Mouse (Mus musculus) left cerebral cortex, postnatal 10 days (tissue): ENCODE measurements around the gene Gltpd2. TPM values are rescaled to one million over a fixed set of nuclear protein-coding genes. Genes with fewer than 3 reads are reported as not detected.
"Not testable (repeated sequence)": the region's sequence is repeated elsewhere in the genome, so short reads cannot be mapped to it uniquely, and the experiment has no call there.

Source experiments
- DNase-seq, 2 experiments: peaks; one replicate each; pipeline ENCODE4 v3.0.0; 2021 to 2022; ENCODE audit warnings: low spot score in 2 of 2, mixed read lengths in 1 of 2; ENCODE audit errors: extremely low spot score in 1 of 2
- intact Hi-C: fragments of 180-260 bp; cut with DNase I; formaldehyde crosslinking; loops from one replicate; pipeline ENCODE4 v1.15.1; 2025
- total RNA-seq, 2 experiments: library from RNA; stranded (reverse); gene quantifications; 2 replicates each; pipeline ENCODE4 v1.2.3; 2021

Gltpd2 gene
- total RNA-seq = not detected

GRCm38 (mm10) chr11:70518923-70519322 is at the start of gene Gltpd2:
Gene Gltpd2 (plus strand): TSS chr11:70519196.
- intact Hi-C loops = loop anchor here (5.0 kb wide), 2 partner anchors 88 to 103 kb away; no protein-coding TSS in a partner anchor
- no peak for DNase-seq

- no peak for DNase-seq
- intact Hi-C loops = no loop called here
Measured at GRCm38 (mm10) chr11:70469764-70470163, 49.2 kb upstream of the Gltpd2 start.

GRCm38 (mm10) chr11:70472716-70473115 is 46.3 kb upstream of the Gltpd2 start:
- intact Hi-C loops = no loop called here
- no peak for DNase-seq

GRCm38 (mm10) chr11:70473291-70473690 is 45.7 kb upstream of the Gltpd2 start:
- intact Hi-C loops, DNase-seq: not testable (repeated sequence)

- intact Hi-C loops = no loop called here
- DNase-seq = no peak
Measured at GRCm38 (mm10) chr11:70474872-70475534, 44.0 kb upstream of the Gltpd2 start.

GRCm38 (mm10) chr11:70485498-70485897 is 33.5 kb upstream of the Gltpd2 start:
- intact Hi-C loops = no loop called here
- no peak for DNase-seq

- no peak for DNase-seq
- intact Hi-C loops = no loop called here
Measured at GRCm38 (mm10) chr11:70487816-70488215, 31.2 kb upstream of the Gltpd2 start.

- no peak for DNase-seq
- intact Hi-C loops = no loop called here
Measured at GRCm38 (mm10) chr11:70489138-70489537, 29.9 kb upstream of the Gltpd2 start.

GRCm38 (mm10) chr11:70489684-70490083 is 29.3 kb upstream of the Gltpd2 start:
- no peak for DNase-seq
- intact Hi-C loops = no loop called here

- intact Hi-C loops = no loop called here
- DNase-seq = no peak
Measured at GRCm38 (mm10) chr11:70499566-70500475, 19.2 kb upstream of the Gltpd2 start.

GRCm38 (mm10) chr11:70500476-70500812 is 18.6 kb upstream of the Gltpd2 start:
- intact Hi-C loops = no loop called here

GRCm38 (mm10) chr11:70502018-70502417 is 17.0 kb upstream of the Gltpd2 start:
- intact Hi-C loops = loop anchor here (2.0 kb wide), 1 partner anchor 49 kb away; no protein-coding TSS in a partner anchor
- no peak for DNase-seq

More at GRCm38 (mm10) chr11:70500476-70500812, 18.6 kb upstream of the Gltpd2 start:
- no peak for DNase-seq

- no peak for DNase-seq
- intact Hi-C loops = loop anchor here (5.0 kb wide), 2 partner anchors 73 to 88 kb away; partner anchors contain the start of gene Arrb2
Measured at GRCm38 (mm10) chr11:70504970-70505369, 14.0 kb upstream of the Gltpd2 start, which contains the start of gene Tm4sf5. Gene Tm4sf5 (plus strand): TSS chr11:70505244.

GRCm38 (mm10) chr11:70506385-70506784 is 12.6 kb upstream of the Gltpd2 start:
- intact Hi-C loops = loop anchor here (5.0 kb wide), 2 partner anchors 74 to 89 kb away; partner anchors contain the start of gene Arrb2

GRCm38 (mm10) chr11:70506962-70507515 is 12.0 kb upstream of the Gltpd2 start:
- intact Hi-C loops = loop anchor here (5.0 kb wide), 2 partner anchors 75 to 90 kb away; partner anchors contain the start of gene Arrb2
- no peak for DNase-seq

More at GRCm38 (mm10) chr11:70506385-70506784, 12.6 kb upstream of the Gltpd2 start:
- peak in 1 of 2 experiments; percentile 69 for DNase-seq

GRCm38 (mm10) chr11:70509753-70510564 is 9.0 kb upstream of the Gltpd2 start:
- intact Hi-C loops = loop anchor here (5.0 kb wide), 3 partner anchors 78 to 247 kb away; partner anchors contain the start of gene Arrb2

GRCm38 (mm10) chr11:70511242-70511641 is 7.8 kb upstream of the Gltpd2 start:
- intact Hi-C loops = loop anchor here (5.0 kb wide), 1 partner anchor 246 kb away; no protein-coding TSS in a partner anchor
- no peak for DNase-seq

More at GRCm38 (mm10) chr11:70509753-70510564, 9.0 kb upstream of the Gltpd2 start:
- DNase-seq = peak in 1 of 2 experiments; percentile 54

GRCm38 (mm10) chr11:70511825-70512224 is 7.2 kb upstream of the Gltpd2 start:
- intact Hi-C loops = loop anchor here (5.0 kb wide), 1 partner anchor 245 kb away; no protein-coding TSS in a partner anchor
- DNase-seq = no peak
